Mouse (Mus musculus): ENCODE data around the gene Otud3. TPM values are rescaled to one million over a fixed set of nuclear protein-coding genes. Genes with fewer than 3 reads are reported as not detected.

Gene Otud3
- 9.5 and 13.3 TPM in 2 replicates for polyA plus RNA-seq (2012)

GRCm38 (mm10) chr4:138913797-138914196 lies at the start of gene Otud3:
Gene Otud3 (minus strand): TSS chr4:138913945.

GRCm38 (mm10) chr4:138877731-138878130 lies 36.0 kb downstream of the Otud3 start, which contains the start of gene Pla2g2e:
Gene Pla2g2e (plus strand): TSS chr4:138877942.

GRCm38 (mm10) chr4:138873864-138874263 lies 39.9 kb downstream of the Otud3 start, which contains the start of gene Gm13030:
Gene Gm13030 (minus strand): TSS chr4:138873964.

GRCm38 (mm10) chr4:138863344-138863998 lies 50.3 kb downstream of the Otud3 start, which contains the start of gene Pla2g5:
Gene Pla2g5 (minus strand): TSS chr4:138863482.

Other genes starting within 250 kb of the Otud3 start
- not detected in 2 replicates for gene Pla2g2c, start 189.2 kb downstream of the Otud3 start, polyA plus RNA-seq (2012)
- not detected in 2 replicates for gene Ubxn10, start 176.8 kb downstream of the Otud3 start, polyA plus RNA-seq (2012)
- gene Pla2g2f, start 156.3 kb downstream of the Otud3 start, polyA plus RNA-seq (2012): not detected in 2 replicates
- not detected in 2 replicates for gene Pla2g2d, start 138.2 kb downstream of the Otud3 start, polyA plus RNA-seq (2012)
- gene Pla2g5, start 50.5 kb downstream of the Otud3 start, polyA plus RNA-seq (2012): not detected in 2 replicates
- gene Gm13030, start 40.0 kb downstream of the Otud3 start, polyA plus RNA-seq (2012): not detected in 2 replicates
- gene Pla2g2e, start 36.0 kb downstream of the Otud3 start, polyA plus RNA-seq (2012): not detected in 2 replicates
- not detected in 2 replicates for gene Rnf186, start 53.2 kb upstream of the Otud3 start, polyA plus RNA-seq (2012)
- gene Tmco4, start 58.9 kb upstream of the Otud3 start, polyA plus RNA-seq (2012): 13.6 and 16.8 TPM in 2 replicates
- gene Htr6, start 161.6 kb upstream of the Otud3 start, polyA plus RNA-seq (2012): not detected in 2 replicates
- 0.37 and 0.63 TPM in 2 replicates for gene Nbl1, start 179.0 kb upstream of the Otud3 start, polyA plus RNA-seq (2012)
- gene Minos1, start 217.2 kb upstream of the Otud3 start, polyA plus RNA-seq (2012): 17.2 and 19.9 TPM in 2 replicates